Mouse (Mus musculus): Measurements from ENCODE around the gene Gatc. TPM values are rescaled to one million over a fixed set of nuclear protein-coding genes. Genes with fewer than 3 reads are reported as not detected.
A peak's percentile ranks its signal among the peaks of the same experiment; 100 is the strongest.

Gatc gene
- total and polyA plus RNA-seq, 2 experiments from 2014 or later: 25.5 to 40.2 TPM

GRCm38 (mm10) chr5:115364782-115365181 is 23.8 kb upstream of the Gatc start:
- no peak for TF ChIP-seq CTCF (IDR thresholded peaks at IDR 0.05; ENCODE audit: low read depth)
- H3K4me3 ChIP-seq (ENCODE audit: low read depth, low read length): no peak overlapping the region
- ATAC-seq (no peak), DNase-seq (no peak)
- H3K9ac ChIP-seq: no peak overlapping the region
- H3K9me3 ChIP-seq (ENCODE audit: low read length): no peaks in the 10 kb centered on the region
- no peaks in the 10 kb centered on the region for H3K36me3 ChIP-seq (ENCODE audit: insufficient read depth)
- no peaks in the 10 kb centered on the region for H3K27me3 ChIP-seq (ENCODE audit: insufficient read depth, low read length)
- 0 out of 2 replicates have a peak, but pooled peaks cover 3% of the 10 kb centered on the region for H3K4me1 ChIP-seq (ENCODE audit: insufficient read depth)
- no peak overlapping the region for H3K27ac ChIP-seq (ENCODE audit: low read depth, low read length)
- WGBS: 89% methylated on average over 4 of the region's 4 CpGs
- no peak overlapping the region for H3K4me2 ChIP-seq (ENCODE audit: low read depth)

DNA sequence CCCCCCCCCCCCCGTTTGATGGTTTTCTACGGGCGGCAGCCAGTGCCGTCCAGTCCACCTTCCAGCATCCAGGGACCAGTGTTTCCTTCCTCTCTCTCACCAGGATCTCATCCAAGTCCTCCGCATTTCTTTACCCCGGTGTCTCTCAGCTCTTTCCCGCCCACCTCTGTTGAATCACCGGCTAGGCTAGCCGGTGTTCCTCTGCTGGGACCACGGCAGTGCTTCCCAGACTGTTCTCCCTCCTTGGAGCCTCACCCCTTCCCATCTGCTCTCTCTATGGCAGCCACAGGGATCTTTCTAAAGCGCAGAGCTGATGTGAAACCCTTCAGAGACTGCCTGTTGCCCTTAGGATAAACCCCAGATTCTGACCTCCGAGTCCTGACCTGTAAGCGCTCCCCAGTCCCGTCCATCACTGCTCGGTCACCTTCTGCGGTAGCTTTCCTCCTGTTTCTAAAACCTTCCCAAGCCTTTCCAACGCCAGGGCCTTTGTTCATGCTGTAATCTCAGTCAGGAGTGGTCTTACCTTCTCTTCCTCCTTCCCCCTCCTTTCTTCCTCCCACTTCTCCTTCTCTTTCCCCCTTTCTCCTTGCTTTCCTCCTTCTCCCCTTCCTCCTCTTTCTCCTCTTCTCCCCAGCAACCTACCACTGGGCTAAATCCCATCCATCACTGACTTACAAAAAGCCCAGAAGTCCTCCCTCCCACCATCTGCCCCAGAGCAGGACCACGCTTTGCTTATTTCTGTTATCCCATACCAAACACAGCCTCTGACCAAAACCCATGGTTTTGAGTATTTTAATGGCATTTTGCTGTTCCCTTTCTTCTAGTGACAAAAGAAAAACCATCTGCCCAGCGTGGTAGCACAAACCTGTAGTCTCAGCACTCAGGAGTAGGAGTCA is 22.1 kb upstream of the Gatc start:
- Histone ChIP-seq H3K9me3 (ENCODE audit: low read length) (no peaks in the 10 kb centered on the region), H3K9ac (no peak overlapping the region), H3K27me3 (ENCODE audit: insufficient read depth, low read length) (no peaks in the 10 kb centered on the region), H3K27ac (ENCODE audit: low read depth, low read length) (no peak overlapping the region), H3K4me2 (ENCODE audit: low read depth) (no peak overlapping the region), H3K36me3 (ENCODE audit: insufficient read depth) (no peaks in the 10 kb centered on the region), H3K4me1 (ENCODE audit: insufficient read depth) (0 out of 2 replicates have a peak, but pooled peaks cover 3% of the 10 kb centered on the region), H3K4me3 (ENCODE audit: low read depth, low read length) (no peak overlapping the region)
- ATAC-seq (no peak), DNase-seq (peak; percentile 22)
- no peak for TF ChIP-seq CTCF (IDR thresholded peaks at IDR 0.05; ENCODE audit: low read depth)
- 24% methylated on average over 18 of the region's 19 CpGs for WGBS

GRCm38 (mm10) chr5:115362216-115362615 is 21.2 kb upstream of the Gatc start:
- no peaks in the 10 kb centered on the region for H3K36me3 ChIP-seq (ENCODE audit: insufficient read depth)
- TF ChIP-seq CTCF (IDR thresholded peaks at IDR 0.05; ENCODE audit: low read depth): no peak
- DNase-seq (no peak), ATAC-seq (no peak)
- H3K27me3 ChIP-seq (ENCODE audit: insufficient read depth, low read length): no peaks in the 10 kb centered on the region
- 0 out of 2 replicates have a peak, but pooled peaks cover 3% of the 10 kb centered on the region for H3K4me1 ChIP-seq (ENCODE audit: insufficient read depth)
- H3K4me2 ChIP-seq (ENCODE audit: low read depth): no peak overlapping the region
- no peak overlapping the region for H3K4me3 ChIP-seq (ENCODE audit: low read depth, low read length)
- no peak overlapping the region for H3K9ac ChIP-seq
- H3K27ac ChIP-seq (ENCODE audit: low read depth, low read length): no peak overlapping the region
- H3K9me3 ChIP-seq (ENCODE audit: low read length): no peaks in the 10 kb centered on the region
- 57% methylated on average over 7 of the region's 7 CpGs for WGBS

- ATAC-seq: no peak
- Histone ChIP-seq H3K9me3 (ENCODE audit: low read length) (no peaks in the 10 kb centered on the region), H3K27ac (ENCODE audit: low read depth, low read length) (no peak overlapping the region), H3K36me3 (ENCODE audit: insufficient read depth) (no peaks in the 10 kb centered on the region), H3K9ac (no peak overlapping the region), H3K4me1 (ENCODE audit: insufficient read depth) (0 out of 2 replicates have a peak, but pooled peaks cover 3% of the 10 kb centered on the region), H3K27me3 (ENCODE audit: insufficient read depth, low read length) (no peaks in the 10 kb centered on the region), H3K4me2 (ENCODE audit: low read depth) (no peak overlapping the region), H3K4me3 (ENCODE audit: low read depth, low read length) (no peak overlapping the region)
- no peak for TF ChIP-seq CTCF (IDR thresholded peaks at IDR 0.05; ENCODE audit: low read depth)
- WGBS: 66% methylated on average over 5 of the region's 5 CpGs
- no peak for DNase-seq
Measured at GRCm38 (mm10) chr5:115359851-115360372, 18.9 kb upstream of the Gatc start.

- Histone ChIP-seq H3K27ac (ENCODE audit: low read depth, low read length) (no peak overlapping the region), H3K9me3 (ENCODE audit: low read length) (no peaks in the 10 kb centered on the region), H3K27me3 (ENCODE audit: insufficient read depth, low read length) (no peaks in the 10 kb centered on the region), H3K36me3 (ENCODE audit: insufficient read depth) (no peaks in the 10 kb centered on the region), H3K9ac (no peak overlapping the region), H3K4me1 (ENCODE audit: insufficient read depth) (0 out of 2 replicates have a peak, but pooled peaks cover 3% of the 10 kb centered on the region), H3K4me2 (ENCODE audit: low read depth) (no peak overlapping the region), H3K4me3 (ENCODE audit: low read depth, low read length) (no peak overlapping the region)
- no peak for TF ChIP-seq CTCF (IDR thresholded peaks at IDR 0.05; ENCODE audit: low read depth)
- ATAC-seq: no peak
- no peak for DNase-seq
- WGBS: 89% methylated on average over 8 of the region's 8 CpGs
Measured at GRCm38 (mm10) chr5:115359438-115359837, 18.5 kb upstream of the Gatc start.

DNA sequence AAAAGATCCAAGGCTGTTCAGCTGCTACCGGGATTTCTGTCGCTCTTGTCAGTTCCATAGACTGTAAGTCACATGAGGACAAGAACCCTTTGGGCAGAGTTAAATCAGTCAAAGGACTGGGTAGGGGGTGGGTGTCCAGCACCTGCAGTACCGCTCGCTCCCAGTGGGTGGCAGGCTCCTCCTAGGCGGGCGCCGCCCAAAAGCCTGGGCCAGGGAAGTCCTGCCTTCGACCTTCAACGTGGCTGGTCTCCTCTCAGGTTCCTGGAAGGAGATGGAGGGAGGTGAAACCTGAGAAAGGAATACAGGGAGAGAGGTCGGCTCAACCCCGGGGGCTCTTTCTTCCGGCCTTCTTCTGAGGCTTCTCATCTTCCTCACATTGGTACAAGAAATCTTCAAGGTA is 17.9 kb upstream of the Gatc start:
- Histone ChIP-seq H3K36me3 (ENCODE audit: insufficient read depth) (no peaks in the 10 kb centered on the region), H3K4me3 (ENCODE audit: low read depth, low read length) (no peak overlapping the region), H3K4me2 (ENCODE audit: low read depth) (no peak overlapping the region), H3K9ac (no peak overlapping the region), H3K27ac (ENCODE audit: low read depth, low read length) (no peak overlapping the region), H3K27me3 (ENCODE audit: insufficient read depth, low read length) (no peaks in the 10 kb centered on the region), H3K4me1 (ENCODE audit: insufficient read depth) (0 out of 2 replicates have a peak, but pooled peaks cover 3% of the 10 kb centered on the region), H3K9me3 (ENCODE audit: low read length) (no peaks in the 10 kb centered on the region)
- WGBS: 5% methylated on average over 12 of the region's 12 CpGs
- TF ChIP-seq CTCF (IDR thresholded peaks at IDR 0.05; ENCODE audit: low read depth): peak; percentile 85
- ATAC-seq (0 out of 2 replicates have a peak, but pooled peaks have one; percentile 34), DNase-seq (peak; percentile 65)

- H3K4me2 ChIP-seq (ENCODE audit: low read depth): no peak overlapping the region
- H3K4me1 ChIP-seq (ENCODE audit: insufficient read depth): no peaks in the 10 kb centered on the region
- no peak for TF ChIP-seq CTCF (IDR thresholded peaks at IDR 0.05; ENCODE audit: low read depth)
- ATAC-seq (no peak), DNase-seq (no peak)
- no peaks in the 10 kb centered on the region for H3K9me3 ChIP-seq (ENCODE audit: low read length)
- no peaks in the 10 kb centered on the region for H3K27me3 ChIP-seq (ENCODE audit: insufficient read depth, low read length)
- H3K4me3 ChIP-seq (ENCODE audit: low read depth, low read length): no peak overlapping the region
- no peaks in the 10 kb centered on the region for H3K36me3 ChIP-seq (ENCODE audit: insufficient read depth)
- no peak overlapping the region for H3K9ac ChIP-seq
- no peak overlapping the region for H3K27ac ChIP-seq (ENCODE audit: low read depth, low read length)
- 74% methylated on average over 13 of the region's 13 CpGs for WGBS
Measured at GRCm38 (mm10) chr5:115355070-115355469, 14.1 kb upstream of the Gatc start.

Data from forebrain, postnatal 0 days (tissue).